Mouse (Mus musculus): Measurements from ENCODE around the gene Slc25a3.

DNA sequence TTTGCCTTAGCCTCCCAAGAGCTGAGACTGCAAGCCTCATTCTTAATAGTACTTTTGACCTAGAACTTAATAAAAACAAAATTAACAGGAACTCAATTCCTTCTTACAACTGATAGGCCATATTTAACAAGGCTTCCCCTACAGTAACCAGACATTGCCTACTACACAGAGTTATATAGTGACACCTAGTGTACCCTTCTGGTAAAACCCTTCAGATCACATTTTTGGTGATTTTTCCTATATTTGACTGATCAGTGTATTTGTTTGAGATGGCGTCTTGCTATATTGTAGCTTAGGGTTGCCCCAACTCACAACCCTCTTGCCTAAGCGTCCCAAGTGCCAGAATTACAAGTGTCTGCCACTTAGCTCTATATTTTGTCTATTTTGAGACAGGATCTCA, 17.7 kb upstream of the Slc25a3 start:
- TF ChIP-seq CTCF (IDR thresholded peaks at IDR 0.05; ENCODE audit: low read depth, low read length) = peak; percentile 49
- TF ChIP-seq POLR2A (IDR thresholded peaks at IDR 0.05; ENCODE audit: extremely low read depth, insufficient read depth, low read length) = no peak
